Mouse (Mus musculus) C2C12 (cell line): ENCODE data around the gene N4bp1. TPM values are rescaled to one million over a fixed set of nuclear protein-coding genes. Genes with fewer than 3 reads are reported as not detected.
A peak's percentile ranks its signal among the peaks of the same experiment; 100 is the strongest.

Experiments
- H3K27me3 ChIP-seq: one replicate; pipeline ENCODE4 v1.6.1; 2011; ENCODE audit not compliant: control insufficient read depth, insufficient read depth, insufficient read length
- H3K36me3 ChIP-seq: one replicate; pipeline ENCODE4 v1.6.1; 2011; ENCODE audit not compliant: control insufficient read depth, insufficient read depth
- H3K4me3 ChIP-seq: one replicate; pipeline ENCODE4 v1.5.1; 2011; ENCODE audit warnings: mild to moderate bottlenecking, control low read depth; ENCODE audit not compliant: poor library complexity, insufficient read depth, severe bottlenecking
- H3K79me2 ChIP-seq: one replicate; pipeline ENCODE4 v1.6.1; 2011; ENCODE audit not compliant: control insufficient read depth, insufficient read depth
- H3K79me3 ChIP-seq: one replicate; pipeline ENCODE4 v1.6.1; 2011; ENCODE audit warnings: low read depth, control low read depth
- H3ac ChIP-seq: one replicate; pipeline ENCODE3; 2011; ENCODE audit warnings: low read depth; ENCODE audit not compliant: control insufficient read depth, insufficient read length
- CEBPB ChIP-seq: IDR thresholded peaks from one replicate; pipeline ENCODE4 v1.6.1; 2011; ENCODE audit warnings: low read depth, mild to moderate bottlenecking, control low read depth, moderate library complexity
- CTCF ChIP-seq: IDR thresholded peaks from one replicate; pipeline ENCODE4 v1.5.1; 2011; ENCODE audit not compliant: control insufficient read depth, insufficient read depth, insufficient read length
- FOSL1 ChIP-seq: IDR thresholded peaks from one replicate; pipeline ENCODE4 v1.8.0; 2011; ENCODE audit warnings: mild to moderate bottlenecking, low read length; ENCODE audit not compliant: poor library complexity, insufficient read depth, severe bottlenecking
- MAX ChIP-seq: IDR thresholded peaks from one replicate; pipeline ENCODE4 v1.6.1; 2011; ENCODE audit warnings: mild to moderate bottlenecking, control low read depth
- MYOD1 ChIP-seq: IDR thresholded peaks from one replicate; pipeline ENCODE4 v1.6.1; 2011; ENCODE audit warnings: low read depth; ENCODE audit not compliant: control insufficient read depth, insufficient read length
- MYOG ChIP-seq: IDR thresholded peaks from one replicate; pipeline ENCODE4 v1.6.1; 2011; ENCODE audit not compliant: control insufficient read depth, insufficient read length; ENCODE audit errors: extremely low read depth
- USF1 ChIP-seq: IDR thresholded peaks from one replicate; pipeline ENCODE4 v1.6.1; 2011; ENCODE audit warnings: low read depth, mild to moderate bottlenecking, control low read depth, moderate library complexity
- polyA plus RNA-seq: library from polyadenylated mRNA; unstranded; fragments of >200 nt; fragmentation: generic; extraction: Trizol; gene quantifications from one replicate; pipeline ENCODE4 v1.2.1, GENCODE M21; 2012; ENCODE audit warnings: missing spikeins

The N4bp1 gene
- polyA plus RNA-seq, 1 experiment, result 6.4 TPM

- Histone ChIP-seq H3K4me3 (no peak overlapping the region), H3K79me3 (no peaks in the 10 kb centered on the region), H3ac (no peak overlapping the region), H3K27me3 (no peaks in the 10 kb centered on the region), H3K36me3 (peaks cover under 1% of the 10 kb centered on the region), H3K79me2 (no peaks in the 10 kb centered on the region)
- no peak for TF ChIP-seq USF1
- TF ChIP-seq CEBPB, result no peak
- TF ChIP-seq CTCF, result no peak
- TF ChIP-seq FOSL1, result no peak
- no peak for TF ChIP-seq MYOG
- no peak for TF ChIP-seq MAX
Observed at GRCm38 (mm10) chr8:86835881-86836280, 49.2 kb downstream of the N4bp1 start.

- H3K4me3 ChIP-seq, result no peak overlapping the region
- no peaks in the 10 kb centered on the region for H3K36me3 ChIP-seq
- TF ChIP-seq CEBPB (no peak), MYOG (no peak), MYOD1 (peak; percentile 88), USF1 (peak; percentile 53)
- H3K79me3 ChIP-seq, result no peaks in the 10 kb centered on the region
- no peaks in the 10 kb centered on the region for H3K79me2 ChIP-seq
- H3K27me3 ChIP-seq, result no peaks in the 10 kb centered on the region
- no peak overlapping the region for H3ac ChIP-seq
Observed at GRCm38 (mm10) chr8:86834496-86835260, 50.4 kb downstream of the N4bp1 start.

- Histone ChIP-seq H3ac (no peak overlapping the region), H3K36me3 (no peaks in the 10 kb centered on the region), H3K79me2 (no peaks in the 10 kb centered on the region), H3K27me3 (no peaks in the 10 kb centered on the region), H3K79me3 (no peaks in the 10 kb centered on the region), H3K4me3 (no peak overlapping the region)
- no peak for TF ChIP-seq USF1
- no peak for TF ChIP-seq CEBPB
- TF ChIP-seq CTCF, result no peak
- no peak for TF ChIP-seq MAX
- TF ChIP-seq MYOG, result no peak
- no peak for TF ChIP-seq MYOD1
- TF ChIP-seq FOSL1, result no peak
Observed at GRCm38 (mm10) chr8:86833937-86834336, 51.1 kb downstream of the N4bp1 start.

GRCm38 (mm10) chr8:86828925-86829324 is 56.1 kb downstream of the N4bp1 start:
- H3K79me3 ChIP-seq, result no peaks in the 10 kb centered on the region
- no peaks in the 10 kb centered on the region for H3K36me3 ChIP-seq
- H3ac ChIP-seq, result no peak overlapping the region
- H3K4me3 ChIP-seq, result no peak overlapping the region
- TF ChIP-seq MYOD1 (no peak), CEBPB (no peak), MYOG (no peak), CTCF (no peak), USF1 (no peak), FOSL1 (no peak), MAX (no peak)
- H3K27me3 ChIP-seq, result no peaks in the 10 kb centered on the region
- no peaks in the 10 kb centered on the region for H3K79me2 ChIP-seq

GRCm38 (mm10) chr8:86827199-86827598 is 57.9 kb downstream of the N4bp1 start:
- TF ChIP-seq MYOG (no peak), MAX (no peak), MYOD1 (no peak), USF1 (no peak), CTCF (no peak), CEBPB (no peak), FOSL1 (no peak)
- Histone ChIP-seq H3K36me3 (no peaks in the 10 kb centered on the region), H3K79me2 (no peaks in the 10 kb centered on the region), H3K4me3 (no peak overlapping the region), H3K27me3 (no peaks in the 10 kb centered on the region), H3ac (no peak overlapping the region), H3K79me3 (no peaks in the 10 kb centered on the region)

- H3K79me2 ChIP-seq, result no peaks in the 10 kb centered on the region
- H3K79me3 ChIP-seq, result no peaks in the 10 kb centered on the region
- H3ac ChIP-seq, result no peak overlapping the region
- no peak overlapping the region for H3K4me3 ChIP-seq
- H3K27me3 ChIP-seq, result no peaks in the 10 kb centered on the region
- no peak for TF ChIP-seq FOSL1
- no peak for TF ChIP-seq CEBPB
- TF ChIP-seq MAX, result no peak
- TF ChIP-seq CTCF, result no peak
- H3K36me3 ChIP-seq, result no peaks in the 10 kb centered on the region
Observed at GRCm38 (mm10) chr8:86826538-86826937, 58.5 kb downstream of the N4bp1 start.
